Mouse (Mus musculus) lung, embryonic 16.5 days (tissue): ENCODE measurements around the gene Fam208a. TPM values are rescaled to one million over a fixed set of nuclear protein-coding genes. Genes with fewer than 3 reads are reported as not detected.

ENCODE experiments used
- ATAC-seq: fragments of 200-750 bp; cut with Nextera tagmentation; 2 replicates; pipeline ENCODE4 v1.8.0; 2017; ENCODE audit warnings: low read depth, mild to moderate bottlenecking, moderate library complexity
- H3K27ac ChIP-seq: fragments of 300-500 bp; sonication (generic); 2 replicates; pipeline ENCODE4 v1.5.1; 2014; ENCODE audit warnings: mild to moderate bottlenecking, control low read depth, low read length
- H3K27me3 ChIP-seq: fragments of 300-500 bp; sonication (generic); 2 replicates; pipeline ENCODE4 v1.6.1; 2014; ENCODE audit warnings: low read depth, low read length, mixed read lengths; ENCODE audit not compliant: control insufficient read depth, insufficient read depth
- H3K36me3 ChIP-seq: fragments of 300-500 bp; sonication (generic); 2 replicates; pipeline ENCODE4 v1.6.1; 2014; ENCODE audit warnings: low read length; ENCODE audit not compliant: control insufficient read depth, insufficient read depth
- H3K4me1 ChIP-seq: fragments of 300-500 bp; sonication (generic); replicated peaks from 2 replicates; pipeline ENCODE4 v1.6.1; 2014; ENCODE audit warnings: low read length, mixed read lengths; ENCODE audit not compliant: control insufficient read depth, insufficient read depth
- H3K4me2 ChIP-seq: fragments of 300-500 bp; sonication (generic); 2 replicates; pipeline ENCODE4 v1.6.1; 2014; ENCODE audit warnings: low read depth, low read length, control low read depth
- H3K4me3 ChIP-seq: fragments of 300-500 bp; sonication (generic); 2 replicates; pipeline ENCODE4 v1.5.1; 2014; ENCODE audit warnings: mild to moderate bottlenecking, low read length, control low read depth
- H3K9ac ChIP-seq: fragments of 300-500 bp; sonication (generic); 2 replicates; pipeline ENCODE4 v1.6.1; 2014; ENCODE audit warnings: low read length, control low read depth
- H3K9me3 ChIP-seq: fragments of 300-500 bp; sonication (generic); 2 replicates; pipeline ENCODE4 v1.6.1; 2016; ENCODE audit warnings: low read length; ENCODE audit not compliant: control insufficient read depth
- WGBS: fragments of 180-500 bp; shearing (Covaris S2); extraction: QIAGEN DNeasy Blood & Tissue Kit; methylation state at CpG from one replicate; pipeline ENCODE4 v1.1.7; 2014; 5-methylcytosine and 5-hydroxymethylcytosine counted together
- polyA plus RNA-seq: library from polyadenylated mRNA; unstranded; fragments of >200 nt; fragmentation: Nextera tagmentation; extraction: Ambion mirVana; gene quantifications from 2 replicates; pipeline ENCODE4 v1.2.1, GENCODE M21; 2015

Fam208a gene
- polyA plus RNA-seq, 1 experiment from 2014 or later: 11.2 TPM

DNA sequence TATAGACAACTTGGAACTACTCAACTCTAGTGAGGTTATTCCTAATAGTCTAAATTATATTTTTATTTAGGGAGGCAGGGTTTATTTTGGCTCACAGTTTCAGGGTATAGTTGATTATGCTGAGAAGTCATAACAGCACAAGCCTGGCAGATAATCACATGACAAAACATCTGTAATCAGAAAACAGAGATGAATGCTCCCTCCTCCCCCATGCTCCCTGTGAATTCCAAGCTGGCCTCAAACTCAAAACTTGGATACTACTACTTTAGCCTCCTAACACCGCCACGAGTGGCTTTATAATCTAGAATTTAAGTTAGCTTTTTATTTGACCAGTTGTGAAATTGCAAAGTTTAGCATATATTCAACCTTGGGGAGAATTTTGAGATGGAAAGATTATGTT, 3.4 kb downstream of the Fam208a start:
- H3K9me3 ChIP-seq: peaks cover 11% of the 10 kb centered on the region

DNA sequence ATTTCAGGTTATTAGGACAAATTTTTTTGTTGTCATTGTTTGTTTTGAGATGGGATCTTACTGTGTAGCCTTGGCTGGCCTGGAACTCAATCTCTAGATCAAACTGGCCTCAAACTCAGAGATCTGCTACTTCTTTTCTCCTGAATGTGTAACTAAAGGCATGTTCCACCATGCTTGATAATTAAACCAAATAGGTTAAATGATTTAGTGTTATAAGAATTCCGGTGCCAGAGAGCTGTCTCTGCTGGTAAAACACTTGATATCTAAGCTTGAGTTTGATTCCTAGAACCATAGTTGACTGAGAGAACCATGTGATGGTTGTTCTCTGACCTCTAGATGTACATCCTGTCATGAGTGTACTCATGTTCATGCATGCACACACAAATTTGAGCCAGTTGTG, 7.5 kb downstream of the Fam208a start:
- no peak overlapping the region for H3K4me3 ChIP-seq
- no peaks in the 10 kb centered on the region for H3K4me1 ChIP-seq
- H3K27me3 ChIP-seq: no peaks in the 10 kb centered on the region
- no peaks in the 10 kb centered on the region for H3K9me3 ChIP-seq
- no peak for ATAC-seq
- no peak overlapping the region for H3K9ac ChIP-seq
- 89% methylated on average over 1 of the region's 1 CpGs for WGBS
- H3K27ac ChIP-seq: no peak overlapping the region
- H3K4me2 ChIP-seq: no peak overlapping the region
- peaks cover 28% of the 10 kb centered on the region for H3K36me3 ChIP-seq

More for the DNA sequence above, 3.4 kb downstream of the Fam208a start:
- WGBS: 100% methylated on average over 2 of the region's 2 CpGs
- H3K27ac ChIP-seq: no peak overlapping the region
- H3K4me2 ChIP-seq: no peak overlapping the region
- peaks cover 30% of the 10 kb centered on the region for H3K36me3 ChIP-seq
- no peak for ATAC-seq
- H3K9ac ChIP-seq: no peak overlapping the region
- no peak overlapping the region for H3K4me3 ChIP-seq
- H3K4me1 ChIP-seq: peaks cover 2% of the 10 kb centered on the region; the same call in 1 of the 2 replicates
- no peaks in the 10 kb centered on the region for H3K27me3 ChIP-seq

DNA sequence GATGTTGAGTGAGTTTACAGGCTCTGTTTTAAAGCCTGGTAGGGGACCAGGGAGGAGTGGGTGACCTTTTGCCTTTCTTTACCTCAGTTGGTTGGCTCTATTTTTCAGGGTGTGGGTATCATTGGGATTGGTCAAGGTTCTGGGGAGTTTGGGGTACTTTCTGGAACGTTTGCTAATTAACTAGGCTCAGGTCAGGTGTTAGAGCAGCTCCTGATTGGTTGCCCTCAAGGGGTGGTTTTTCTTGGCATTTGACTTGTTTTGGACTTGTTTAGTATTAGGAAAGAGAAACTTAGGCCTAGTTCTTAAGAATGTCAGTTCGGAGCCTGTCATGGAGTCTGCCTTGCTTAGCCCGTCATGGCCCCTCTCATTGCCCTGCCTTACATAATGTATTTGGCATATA, 8.2 kb downstream of the Fam208a start:
- Histone ChIP-seq H3K4me2 (no peak overlapping the region), H3K9me3 (no peaks in the 10 kb centered on the region), H3K27me3 (no peaks in the 10 kb centered on the region), H3K4me1 (no peaks in the 10 kb centered on the region), H3K9ac (no peak overlapping the region), H3K4me3 (no peak overlapping the region), H3K36me3 (peaks cover 23% of the 10 kb centered on the region), H3K27ac (no peak overlapping the region)
- 89% methylated on average over 3 of the region's 3 CpGs for WGBS
- no peak for ATAC-seq

DNA sequence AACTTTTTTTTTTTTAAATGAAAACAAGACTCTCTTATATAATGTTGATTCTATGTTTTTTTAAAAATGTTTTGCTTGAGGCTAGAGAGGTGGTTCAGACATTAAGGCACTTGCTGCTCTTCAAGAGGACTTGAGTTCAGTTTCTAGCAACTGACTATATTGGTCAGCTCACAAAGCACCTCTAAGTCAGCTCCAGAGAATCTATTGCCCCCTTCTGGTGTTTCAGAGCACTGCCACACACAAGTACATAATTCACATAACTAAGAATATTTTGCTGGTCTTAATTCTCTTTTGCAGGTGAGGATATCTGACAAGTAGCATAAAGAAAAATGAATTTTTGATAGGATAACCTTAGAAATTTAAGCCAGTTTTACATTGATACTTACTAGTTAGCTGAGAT, 12.3 kb downstream of the Fam208a start:
- H3K9ac ChIP-seq: no peak overlapping the region
- ATAC-seq: no peak
- H3K9me3 ChIP-seq: no peaks in the 10 kb centered on the region
- no peaks in the 10 kb centered on the region for H3K27me3 ChIP-seq
- H3K4me2 ChIP-seq: no peak overlapping the region
- no peak overlapping the region for H3K4me3 ChIP-seq
- H3K4me1 ChIP-seq: no peaks in the 10 kb centered on the region
- no peak overlapping the region for H3K27ac ChIP-seq
- peaks cover 12% of the 10 kb centered on the region for H3K36me3 ChIP-seq

DNA sequence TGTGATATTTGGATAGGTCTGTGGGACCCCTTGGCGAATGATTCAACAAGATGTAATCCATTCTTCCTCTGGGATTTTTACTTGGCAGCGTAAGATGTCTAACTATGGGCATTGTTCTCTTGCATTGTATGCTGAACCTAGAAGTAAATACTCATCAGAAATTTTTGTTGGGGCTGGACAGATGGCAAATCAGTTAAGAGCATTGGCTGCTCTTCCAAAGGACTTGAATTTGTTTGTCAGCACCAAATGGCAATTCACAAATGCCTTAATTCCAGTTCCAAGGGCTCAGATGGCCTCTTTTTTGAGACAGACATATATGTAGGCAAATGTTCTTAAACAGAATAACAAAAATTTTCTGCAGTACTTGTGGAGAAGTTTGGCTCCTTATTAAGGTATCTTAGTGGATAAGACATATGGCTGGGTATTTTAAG, 16.2 kb downstream of the Fam208a start:
- no peak overlapping the region for H3K9ac ChIP-seq
- 90% methylated on average over 2 of the region's 2 CpGs for WGBS

DNA sequence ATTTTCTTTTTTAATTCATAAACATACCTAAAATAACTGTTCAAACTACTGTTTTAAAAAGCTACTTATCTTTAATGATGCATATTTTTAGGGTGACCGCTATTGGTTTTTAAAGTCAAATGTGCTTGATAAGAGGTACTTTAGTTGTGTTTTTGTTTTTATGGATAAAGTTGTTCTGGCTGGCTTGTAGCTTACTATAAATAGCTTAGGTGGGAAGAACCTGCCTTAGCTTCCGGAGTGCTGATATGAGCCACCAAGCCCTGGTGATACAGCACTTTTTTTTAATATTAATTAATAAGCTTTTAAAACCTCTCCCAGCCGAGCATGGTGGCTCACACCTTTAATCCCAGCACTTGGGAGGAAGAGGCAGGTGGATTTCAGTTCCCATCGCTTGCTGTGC, 18.3 kb downstream of the Fam208a start:
- H3K4me3 ChIP-seq: no peak overlapping the region
- no peak for ATAC-seq
- H3K9ac ChIP-seq: no peak overlapping the region
- no peak overlapping the region for H3K27ac ChIP-seq
- no peak overlapping the region for H3K4me2 ChIP-seq
- WGBS: 78% methylated on average over 4 of the region's 4 CpGs
- H3K4me1 ChIP-seq: no peaks in the 10 kb centered on the region
- no peaks in the 10 kb centered on the region for H3K27me3 ChIP-seq
- H3K36me3 ChIP-seq: peaks cover 17% of the 10 kb centered on the region
- no peaks in the 10 kb centered on the region for H3K9me3 ChIP-seq

More for the DNA sequence above, 16.2 kb downstream of the Fam208a start:
- ATAC-seq: no peak
- Histone ChIP-seq H3K9me3 (no peaks in the 10 kb centered on the region), H3K4me1 (no peaks in the 10 kb centered on the region), H3K27ac (no peak overlapping the region), H3K4me3 (no peak overlapping the region), H3K4me2 (no peak overlapping the region), H3K27me3 (no peaks in the 10 kb centered on the region), H3K36me3 (peaks cover 19% of the 10 kb centered on the region)

DNA sequence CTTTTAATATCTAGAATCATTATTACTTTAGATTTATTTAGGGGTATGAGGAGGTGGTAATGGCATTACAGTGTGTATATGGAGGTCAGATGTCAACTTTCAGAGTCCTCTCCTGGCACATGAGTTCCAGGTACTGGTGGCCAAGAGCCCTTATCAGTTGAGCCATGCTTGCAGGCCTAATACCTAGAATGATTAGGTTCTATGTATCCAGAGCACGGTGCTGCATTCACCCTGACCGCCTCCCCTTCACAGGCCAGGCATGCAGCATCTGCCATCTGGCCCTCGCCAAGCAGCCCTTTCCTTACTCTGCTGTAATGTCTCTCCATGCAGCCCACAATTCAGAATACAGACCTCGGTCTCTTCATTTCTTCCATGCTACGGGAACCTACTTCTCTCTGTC, 62.8 kb downstream of the Fam208a start:
- Histone ChIP-seq H3K9me3 (no peaks in the 10 kb centered on the region), H3K27ac (no peak overlapping the region), H3K4me2 (no peak overlapping the region), H3K36me3 (peaks cover 37% of the 10 kb centered on the region), H3K4me1 (no peaks in the 10 kb centered on the region), H3K4me3 (no peak overlapping the region), H3K9ac (no peak overlapping the region), H3K27me3 (no peaks in the 10 kb centered on the region)
- no peak for ATAC-seq
- 91% methylated on average over 5 of the region's 5 CpGs for WGBS

DNA sequence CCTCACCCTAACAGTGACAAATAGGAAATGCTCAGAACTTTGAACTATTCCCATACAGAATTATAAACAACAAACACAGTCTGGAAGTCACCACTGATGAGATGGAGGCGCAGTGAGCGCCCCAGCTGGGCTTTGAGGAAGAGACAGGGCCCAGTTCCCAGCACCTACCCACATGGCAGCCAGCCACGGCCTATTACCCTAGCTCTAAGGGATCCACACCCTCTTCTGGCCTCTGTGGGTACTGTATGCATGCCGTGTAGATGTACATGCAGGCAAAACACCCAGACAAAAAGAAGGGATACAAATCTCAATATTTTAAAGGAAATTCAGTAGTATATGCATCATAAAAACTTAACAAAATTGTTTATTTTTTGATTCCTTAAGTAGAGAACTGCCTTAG, 64.9 kb downstream of the Fam208a start:
- Histone ChIP-seq H3K4me1 (no peaks in the 10 kb centered on the region), H3K4me2 (no peak overlapping the region), H3K9ac (no peak overlapping the region), H3K4me3 (no peak overlapping the region), H3K27me3 (no peaks in the 10 kb centered on the region), H3K27ac (no peak overlapping the region), H3K36me3 (peaks cover 34% of the 10 kb centered on the region), H3K9me3 (no peaks in the 10 kb centered on the region)
- WGBS: 82% methylated on average over 4 of the region's 4 CpGs
- no peak for ATAC-seq

DNA sequence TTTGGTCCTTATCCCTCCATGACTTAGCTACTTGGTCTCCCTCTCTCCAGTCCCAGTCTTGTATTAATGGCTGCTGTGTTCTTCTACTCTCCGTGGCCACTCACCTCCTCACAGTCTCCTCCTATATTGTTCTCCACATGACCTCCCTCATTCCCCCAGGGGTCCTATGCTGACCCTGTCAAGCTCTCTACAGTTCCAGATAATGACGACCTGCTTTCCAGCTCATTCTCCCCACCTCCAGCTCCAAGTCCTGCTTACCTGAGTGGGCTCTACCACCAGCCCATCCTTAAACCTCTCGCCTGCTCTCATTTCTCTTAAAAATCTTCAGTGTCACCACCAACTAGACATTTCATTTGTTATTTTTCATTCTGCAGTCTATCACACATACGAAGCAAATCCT, 72.5 kb downstream of the Fam208a start:
- H3K4me3 ChIP-seq: no peak overlapping the region
- H3K36me3 ChIP-seq: peaks cover 7% of the 10 kb centered on the region; the same call in 1 of the 2 replicates
- 85% methylated on average over 4 of the region's 4 CpGs for WGBS
- no peak overlapping the region for H3K27ac ChIP-seq
- ATAC-seq: no peak
- H3K4me1 ChIP-seq: no peaks in the 10 kb centered on the region
- no peak overlapping the region for H3K9ac ChIP-seq
- no peaks in the 10 kb centered on the region for H3K27me3 ChIP-seq
- H3K9me3 ChIP-seq: no peaks in the 10 kb centered on the region
- H3K4me2 ChIP-seq: no peak overlapping the region
